Comparison of ENCODE assay signal across 13 mouse cellular contexts in genomic region chr4:155776704-155777335, GRCm38 (mm10). TPM values are rescaled to one million over a fixed set of nuclear protein-coding genes. Genes with fewer than 3 reads are reported as not detected.
DNase-seq lines count a peak whose midpoint lies in the region; ATAC-seq and TF ChIP-seq lines count a peak whose summit lies in the region.
"Had no signal": no experiment of that assay in that cellular context is flagged by ENCODE, and none has a peak within 500 bp of the region (broad histone marks: within the 10 kb centered on the region; RNA-seq: fewer than 3 reads in every experiment).

No protein-coding gene starts in this region.

- TF ChIP-seq CTCF in gastrocnemius, adult 2 months (IDR thresholded peaks at IDR 0.05): no peak

- no peaks in the 10 kb centered on the region for H3K9me3 ChIP-seq in embryonic facial prominence, embryonic 10.5 days
- H3K9me3 ChIP-seq: embryonic facial prominence, embryonic 13.5 days had no signal

- peaks cover 41% of the 10 kb centered on the region for H3K27me3 ChIP-seq in embryonic facial prominence, embryonic 10.5 days (replicated peaks; ENCODE audit: low read depth, poor library complexity, severe bottlenecking)

- intact Hi-C loops in gastrocnemius, adult 2 months (cut with DNase I): no loop called here
- intact Hi-C loops in gastrocnemius, postnatal 14 days (cut with DNase I; ENCODE audit: low total_unique reads): no loop called here

- no peak overlapping the region for H3K4me3 ChIP-seq in gastrocnemius, adult 2 months
- 0 out of 2 replicates have a peak overlapping the region, but pooled peaks have one; percentile 0 for H3K4me3 ChIP-seq in embryonic facial prominence, embryonic 10.5 days
- H3K4me3 ChIP-seq: embryonic facial prominence, embryonic 13.5 days had no signal

- DNase-seq in gastrocnemius, adult 2 months: peak; percentile 38
- no peak for DNase-seq in gastrocnemius, postnatal 14 days
- peak; percentile 47 for DNase-seq in layer of hippocampus, adult 9-11 months
- DNase-seq in layer of hippocampus, adult 18-20 months (ENCODE audit: low spot score in 2 of 2): no peak
- DNase-seq in 416B (ENCODE audit: low read depth): peak; percentile 41
- peak; percentile 44 for DNase-seq in embryonic facial prominence, embryonic 10.5 days (ENCODE audit: low spot score)
- no peak for DNase-seq in c-Kit-positive CD71-positive TER-119-positive erythroid progenitor cells, embryonic 14.5 days (ENCODE audit: low spot score)
- DNase-seq: adrenal gland, postnatal 14 days; left cerebral cortex, postnatal 4 days had no signal

- WGBS in embryonic facial prominence, embryonic 10.5 days: 23% methylated on average over 2 of the region's 2 CpGs

- no peak for ATAC-seq in erythroblast, adult 5-6 weeks (replicated peaks; ENCODE audit: low FRiP score, poor library complexity, severe bottlenecking)

- 0 out of 2 replicates have a peak, but pooled peaks cover 3% of the 10 kb centered on the region for H3K36me3 ChIP-seq in embryonic facial prominence, embryonic 10.5 days (replicated peaks)
- H3K36me3 ChIP-seq: embryonic facial prominence, embryonic 13.5 days had no signal

- H3K27ac ChIP-seq in gastrocnemius, adult 2 months: peak overlapping the region; percentile 88
- H3K27ac ChIP-seq in embryonic facial prominence, embryonic 10.5 days (replicated peaks): peak overlapping the region; percentile 30; the same call in 1 of the 2 replicates
- H3K27ac ChIP-seq: embryonic facial prominence, embryonic 13.5 days had no signal

- H3K4me1 ChIP-seq in embryonic facial prominence, embryonic 10.5 days: peaks cover 53% of the 10 kb centered on the region

RNA-seq across cellular contexts. Expression of gene Vwa1, which starts 2.3 kb away (rescaled TPM):
- total RNA-seq in gastrocnemius, adult 2 months (2021): 1 to 10 TPM; 4.8 to 7.4 TPM
- total RNA-seq in gastrocnemius, postnatal 14 days (2021): 10 to 100 TPM in 1 of 2 experiments, 1 to 10 TPM in 1; 9.0 to 13.8 TPM
- total RNA-seq in layer of hippocampus, adult 18-20 months (2021): 10 to 100 TPM; 10.4 to 11.9 TPM
- 8.6 and 9.3 TPM in 2 replicates for polyA plus RNA-seq in embryonic facial prominence, embryonic 10.5 days (2016; fragmentation: Nextera tagmentation; extraction: Ambion mirVana)
- not detected in 2 replicates for total RNA-seq in erythroblast, adult 5-6 weeks (2015; ENCODE audit: low replicate concordance)
- not detected in 2 replicates for total RNA-seq in erythroblast, adult 5-6 weeks (2017; ENCODE audit: low replicate concordance)

RNA-seq across cellular contexts. Expression of gene Tmem88b, which starts 8.9 kb away (rescaled TPM):
- total RNA-seq in gastrocnemius, adult 2 months (2021): 1 to 10 TPM in 1 of 2 experiments, under 1 TPM in 1; 0.66 to 1.1 TPM
- 1 to 10 TPM; 1.3 to 1.4 TPM for total RNA-seq in gastrocnemius, postnatal 14 days (2021)
- 10 to 100 TPM; 25.6 to 30.8 TPM for total RNA-seq in layer of hippocampus, adult 18-20 months (2021)
- 0.59 and 0.61 TPM in 2 replicates for polyA plus RNA-seq in embryonic facial prominence, embryonic 10.5 days (2016; fragmentation: Nextera tagmentation; extraction: Ambion mirVana)
- 1.3 TPM in 1 of 2 replicates, not detected in the other for total RNA-seq in erythroblast, adult 5-6 weeks (2015; ENCODE audit: low replicate concordance)
- 0.42 and 1.3 TPM in 2 replicates for total RNA-seq in erythroblast, adult 5-6 weeks (2017; ENCODE audit: low replicate concordance)

RNA-seq across cellular contexts. Expression of gene Ankrd65, which starts 13.4 kb away (rescaled TPM):
- total RNA-seq in gastrocnemius, adult 2 months (2021): not detected
- total RNA-seq in gastrocnemius, postnatal 14 days (2021): not detected
- total RNA-seq in layer of hippocampus, adult 18-20 months (2021): not detected
- 0.20 TPM in 1 of 2 replicates, not detected in the other for polyA plus RNA-seq in embryonic facial prominence, embryonic 10.5 days (2016; fragmentation: Nextera tagmentation; extraction: Ambion mirVana)
- 2.5 TPM in 1 of 2 replicates, not detected in the other for total RNA-seq in erythroblast, adult 5-6 weeks (2015; ENCODE audit: low replicate concordance)
- 1.7 and 4.3 TPM in 2 replicates for total RNA-seq in erythroblast, adult 5-6 weeks (2017; ENCODE audit: low replicate concordance)
- total RNA-seq: adrenal gland, postnatal 14 days; CH12.LX; left cerebral cortex, postnatal 4 days had no signal
- polyA plus RNA-seq: heart, embryonic 14.5 days had no signal

RNA-seq across cellular contexts. Expression of gene Atad3a, which starts 15.9 kb away (rescaled TPM):
- 10 to 100 TPM; 25.4 to 35.3 TPM for total RNA-seq in gastrocnemius, adult 2 months (2021)
- total RNA-seq in gastrocnemius, postnatal 14 days (2021): 10 to 100 TPM; 23.9 to 26.1 TPM
- 10 to 100 TPM; 50.6 to 50.9 TPM for total RNA-seq in layer of hippocampus, adult 18-20 months (2021)
- 132 and 137 TPM in 2 replicates for polyA plus RNA-seq in embryonic facial prominence, embryonic 10.5 days (2016; fragmentation: Nextera tagmentation; extraction: Ambion mirVana)
- total RNA-seq in erythroblast, adult 5-6 weeks (2015; ENCODE audit: low replicate concordance): 4.6 and 14.0 TPM in 2 replicates
- 11.9 and 17.4 TPM in 2 replicates for total RNA-seq in erythroblast, adult 5-6 weeks (2017; ENCODE audit: low replicate concordance)

RNA-seq across cellular contexts. Expression of gene Mrpl20, which starts 25.9 kb away (rescaled TPM):
- 10 to 100 TPM; 39.0 to 52.7 TPM for total RNA-seq in gastrocnemius, adult 2 months (2021)
- total RNA-seq in gastrocnemius, postnatal 14 days (2021): 10 to 100 TPM; 45.4 to 48.3 TPM
- 10 to 100 TPM; 74.7 to 91.6 TPM for total RNA-seq in layer of hippocampus, adult 18-20 months (2021)
- 254 and 259 TPM in 2 replicates for polyA plus RNA-seq in embryonic facial prominence, embryonic 10.5 days (2016; fragmentation: Nextera tagmentation; extraction: Ambion mirVana)
- 33.0 and 33.8 TPM in 2 replicates for total RNA-seq in erythroblast, adult 5-6 weeks (2015; ENCODE audit: low replicate concordance)
- total RNA-seq in erythroblast, adult 5-6 weeks (2017; ENCODE audit: low replicate concordance): 18.9 and 45.0 TPM in 2 replicates

Comparison
In these comparisons a context has a peak if more than half of its experiments do, and no peak if none do; other contexts are left out.
1. DNase-seq: peak in gastrocnemius, adult 2 months (single experiment), layer of hippocampus, adult 9-11 months (single experiment), 416B (single experiment) and embryonic facial prominence, embryonic 10.5 days (single experiment); none in gastrocnemius, postnatal 14 days (single experiment), layer of hippocampus, adult 18-20 months (0 of 2) and c-Kit-positive CD71-positive TER-119-positive erythroid progenitor cells, embryonic 14.5 days (single experiment).
2. RNA of gene Vwa1, which starts 2.3 kb away (total RNA-seq): 9.0 to 13.8 TPM in gastrocnemius, postnatal 14 days, 10.4 to 11.9 TPM in layer of hippocampus, adult 18-20 months and 4.8 to 7.4 TPM in gastrocnemius, adult 2 months; not detected in erythroblast, adult 5-6 weeks; every median in the first group is over 4 times any median in the second.
3. RNA of gene Tmem88b, which starts 8.9 kb away (total RNA-seq): 25.6 to 30.8 TPM in layer of hippocampus, adult 18-20 months; 1.3 to 1.4 TPM in gastrocnemius, postnatal 14 days, 0.42 to 1.3 TPM in erythroblast, adult 5-6 weeks and 0.66 to 1.1 TPM in gastrocnemius, adult 2 months; every median in the first group is over 10 times any median in the second.